Mouse (Mus musculus) thymus, adult 18-20 months (tissue): ENCODE data around the gene Xxylt1.

Experiments used
- DNase-seq, 2 experiments: peaks; one replicate each; pipeline ENCODE4 v3.0.0; 2022; ENCODE audit warnings: mixed read lengths in 2 of 2

Gene Xxylt1

DNA sequence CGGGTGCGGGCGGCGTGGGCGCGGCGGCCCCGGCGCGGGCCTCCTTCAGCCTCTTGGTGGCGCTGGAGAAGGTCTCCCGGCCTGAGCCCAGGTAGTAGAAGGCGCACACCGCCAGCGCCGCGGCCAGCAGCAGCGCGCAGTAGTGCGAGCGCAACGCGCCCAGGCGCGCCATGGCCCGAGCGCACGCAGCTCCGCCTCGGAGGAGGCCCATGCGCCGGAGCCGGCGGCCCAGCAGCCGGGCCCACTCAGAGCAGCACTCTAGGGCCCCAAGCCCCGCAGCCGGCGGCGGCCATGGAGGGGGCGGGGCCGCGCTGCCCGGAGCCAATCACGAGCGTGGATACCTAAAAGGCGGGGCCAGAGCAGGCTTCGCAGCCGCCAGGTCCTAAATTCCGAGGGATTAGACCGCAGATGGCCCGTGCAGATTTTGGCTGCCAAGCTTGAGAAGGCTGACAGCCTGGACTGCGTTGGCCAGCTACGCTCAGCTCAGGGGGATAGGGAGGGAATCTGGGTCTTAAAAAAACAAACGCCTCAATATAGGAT lies at the start of gene Xxylt1:
Gene Xxylt1, minus strand, starts transcription at position 308 of the 540 bp plus-strand sequence.
- peak; percentile 88 to 89 for DNase-seq

GRCm38 (mm10) chr16:31128116-31128515 lies 46.9 kb upstream of the Xxylt1 start:
- DNase-seq: no peak

DNA sequence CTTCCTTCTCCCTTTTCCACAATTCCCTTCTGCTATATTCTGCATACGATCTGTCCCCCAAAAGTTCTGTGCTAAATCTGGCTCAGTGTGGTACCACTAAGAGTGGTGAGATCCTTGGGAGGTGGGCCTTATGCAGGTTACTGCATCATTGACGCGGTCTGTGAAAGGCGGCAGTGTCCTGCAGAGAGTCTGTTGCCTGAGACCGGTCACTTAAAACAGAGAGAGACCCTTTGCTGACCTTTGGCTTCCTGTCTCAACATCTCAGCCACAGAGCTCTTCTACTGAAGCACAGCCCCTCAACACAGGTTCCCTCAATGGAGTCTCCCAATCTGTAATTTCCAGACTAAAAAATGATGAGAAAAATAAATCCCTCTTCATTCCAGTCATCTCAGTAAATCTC lies 43.8 kb upstream of the Xxylt1 start:
- DNase-seq: no peak

DNA sequence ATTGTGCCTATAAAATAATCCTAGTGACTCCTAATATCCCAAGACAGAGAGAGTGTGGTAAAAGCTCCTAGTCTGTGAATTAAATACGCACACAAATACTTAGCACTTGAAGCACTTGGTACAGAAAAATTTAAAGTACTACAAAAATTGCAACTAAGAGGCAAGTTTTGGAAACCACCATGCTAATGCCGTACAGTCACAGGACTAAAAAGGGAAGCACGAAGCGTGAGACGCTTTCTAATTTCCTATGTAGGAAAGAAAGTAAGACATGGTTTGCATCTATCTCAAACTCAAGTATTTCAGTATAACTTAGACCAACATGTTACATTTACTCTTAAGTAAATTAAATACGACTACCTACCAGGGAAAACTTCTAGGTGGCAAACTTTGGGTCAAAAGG lies 40.4 kb upstream of the Xxylt1 start:
- DNase-seq: no peak

- no peak for DNase-seq
Observed at GRCm38 (mm10) chr16:31113596-31113995, 32.4 kb upstream of the Xxylt1 start.

- DNase-seq: no peak
Observed at GRCm38 (mm10) chr16:31101352-31101751, 20.1 kb upstream of the Xxylt1 start.

GRCm38 (mm10) chr16:31099906-31100305 lies 18.7 kb upstream of the Xxylt1 start:
- DNase-seq: no peak

DNA sequence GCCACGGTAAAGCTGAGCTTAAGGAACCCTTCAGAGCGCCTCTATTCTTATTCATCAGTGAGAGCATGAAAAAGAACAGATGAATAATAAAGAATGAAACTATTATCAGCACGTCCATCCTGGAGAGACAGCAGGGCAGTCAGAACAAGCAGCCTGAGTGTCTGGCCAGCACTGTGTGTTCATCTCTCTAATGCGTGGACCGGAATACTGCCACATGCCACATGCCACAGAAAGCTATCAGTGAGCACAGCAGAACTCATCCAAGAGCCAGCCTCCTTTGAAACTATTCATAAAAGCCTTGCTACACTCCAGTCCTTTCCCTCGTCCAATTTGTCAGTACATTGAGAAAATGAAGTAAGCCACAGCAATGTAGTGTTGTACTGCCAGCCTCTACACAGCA lies 12.8 kb upstream of the Xxylt1 start:
- no peak for DNase-seq

- DNase-seq: no peak
Observed at GRCm38 (mm10) chr16:31093186-31093585, 12.0 kb upstream of the Xxylt1 start.

DNA sequence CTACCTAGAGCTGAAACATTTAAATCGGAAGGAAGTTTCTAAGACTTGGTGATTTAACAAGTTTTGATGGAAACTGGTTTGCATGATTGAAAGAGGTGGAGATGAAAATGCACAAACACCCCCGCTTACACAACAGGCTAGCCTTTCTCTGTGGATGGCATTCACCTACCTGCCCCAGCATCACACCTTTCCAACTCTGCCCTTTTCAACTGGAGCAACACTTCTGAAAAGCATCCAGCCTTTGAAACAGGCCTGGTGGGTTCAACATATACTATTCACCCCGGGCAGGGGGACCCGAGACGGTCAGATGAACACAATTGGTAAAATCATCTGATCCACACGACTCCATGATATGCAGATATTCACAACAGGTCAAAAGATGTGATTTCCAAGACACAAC lies 659 bp upstream of the Xxylt1 start:
- DNase-seq: no peak

- DNase-seq: peak in 1 of 2 experiments; percentile 25
Observed at GRCm38 (mm10) chr16:31080573-31081051, 620 bp downstream of the Xxylt1 start.

DNA sequence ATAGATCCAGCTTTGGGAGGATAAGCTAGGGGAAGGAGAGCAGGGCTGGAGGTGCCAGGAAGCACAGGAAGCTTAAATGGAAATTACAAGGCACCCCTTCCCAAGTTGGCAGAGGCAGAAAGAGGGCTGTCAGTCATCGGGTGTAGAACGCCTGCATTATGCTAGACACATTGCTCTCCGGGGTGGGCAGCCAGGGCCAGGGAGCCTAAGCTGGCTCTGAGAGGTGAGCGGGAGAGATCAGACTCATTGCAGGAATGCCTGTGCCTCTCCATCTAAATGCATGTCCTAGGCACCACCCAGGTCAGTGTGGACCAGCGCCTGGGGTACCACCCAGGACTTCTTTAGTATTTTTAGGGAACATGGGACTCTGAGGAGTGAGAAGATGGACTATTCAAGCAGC lies 3.8 kb downstream of the Xxylt1 start:
- DNase-seq: no peak

DNA sequence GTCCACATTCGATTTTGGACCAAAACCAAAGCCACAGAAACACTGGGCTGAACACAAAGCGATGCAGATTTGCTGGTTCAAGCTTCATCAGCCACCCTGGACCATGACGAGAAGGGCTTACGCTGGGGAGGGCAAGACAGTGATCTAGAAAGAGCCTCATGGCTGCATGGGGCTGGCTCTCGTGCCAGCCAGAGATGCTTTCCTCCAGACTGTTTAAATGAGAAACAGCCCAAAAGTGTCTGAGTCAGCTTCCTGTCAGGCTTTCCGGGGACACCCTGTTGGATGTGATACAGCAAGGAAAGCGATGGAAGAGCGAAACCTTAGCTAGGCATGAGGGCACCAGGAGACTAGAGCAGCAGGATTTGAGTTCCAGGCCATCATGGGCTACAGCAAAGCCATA lies 4.8 kb downstream of the Xxylt1 start:
- DNase-seq: no peak

DNA sequence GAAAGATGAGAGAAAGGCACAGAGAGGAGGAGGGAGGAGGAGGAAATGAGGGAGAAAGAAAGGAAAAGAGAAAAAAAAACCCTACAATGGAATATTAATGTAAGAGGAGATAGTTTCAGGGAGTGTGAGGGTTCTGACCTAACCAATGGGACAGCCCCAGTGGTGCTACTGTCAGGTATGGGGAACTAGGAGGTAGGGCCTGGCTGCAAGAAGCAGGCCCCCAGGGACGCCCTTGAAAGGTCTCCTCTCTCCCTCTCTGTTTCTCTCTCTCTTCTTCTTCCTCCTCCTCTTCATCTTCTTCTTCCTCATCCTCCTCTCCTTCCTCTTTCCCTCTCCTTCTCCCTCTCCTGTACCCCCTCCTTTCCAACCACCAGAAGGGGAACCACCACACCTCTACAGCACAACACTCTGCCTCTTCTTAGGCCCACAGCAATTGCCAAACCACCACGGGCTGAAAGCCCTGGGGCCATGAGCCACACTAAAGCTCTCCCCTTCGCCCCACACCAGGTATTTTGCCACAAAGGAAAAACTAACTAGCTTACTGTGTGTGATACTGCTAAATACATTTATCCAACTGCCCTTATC lies 6.8 kb downstream of the Xxylt1 start:
- no peak for DNase-seq

GRCm38 (mm10) chr16:31071731-31072130 lies 9.5 kb downstream of the Xxylt1 start:
- DNase-seq: no peak

DNA sequence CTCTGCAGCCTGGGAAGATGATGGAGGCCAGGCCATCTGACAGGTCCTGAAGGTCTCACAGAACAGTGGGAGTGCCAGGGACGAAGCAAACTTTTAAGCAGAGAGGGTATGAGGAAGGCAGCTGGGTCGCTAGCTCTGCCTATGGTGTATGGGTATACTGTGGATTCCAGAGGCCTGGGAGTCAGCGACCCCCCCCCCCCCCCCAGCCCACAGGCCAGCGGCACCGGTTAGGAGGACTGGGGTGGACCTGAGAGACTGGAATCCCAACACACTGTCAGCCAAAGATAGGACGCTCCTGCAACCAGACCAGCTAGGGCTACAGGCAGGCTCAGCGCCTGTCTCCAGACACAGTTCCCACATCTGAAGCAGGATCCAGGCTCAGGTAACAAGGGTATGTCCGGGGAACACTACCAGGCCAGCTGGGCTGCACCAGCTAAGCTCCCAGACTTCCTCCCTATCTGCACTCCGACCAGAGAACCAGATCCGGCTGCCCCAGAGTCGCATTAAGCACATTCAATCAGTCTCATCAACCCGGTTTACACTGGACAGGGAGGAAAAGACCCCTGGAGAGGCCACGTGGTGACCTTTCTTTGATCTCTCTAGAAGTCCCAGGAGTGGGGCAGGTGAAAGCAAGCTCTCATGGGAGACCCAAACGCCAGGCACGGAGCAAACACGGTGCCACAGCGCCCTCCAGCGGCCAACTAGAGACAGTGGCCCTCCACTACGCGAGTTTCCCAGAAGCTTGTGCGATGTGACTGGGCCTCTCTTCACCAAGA lies 10.7 kb downstream of the Xxylt1 start:
- DNase-seq: peak; percentile 55 to 59

GRCm38 (mm10) chr16:31069211-31070166 lies 11.7 kb downstream of the Xxylt1 start:
- DNase-seq: no peak

- DNase-seq: no peak
Observed at GRCm38 (mm10) chr16:31068280-31068679, 13.0 kb downstream of the Xxylt1 start.

GRCm38 (mm10) chr16:31066344-31067098 lies 14.7 kb downstream of the Xxylt1 start:
- DNase-seq: peak in 1 of 2 experiments; percentile 42

GRCm38 (mm10) chr16:31064782-31065181 lies 16.4 kb downstream of the Xxylt1 start:
- no peak for DNase-seq

GRCm38 (mm10) chr16:31062918-31063317 lies 18.3 kb downstream of the Xxylt1 start:
- DNase-seq: no peak

- no peak for DNase-seq
Observed at GRCm38 (mm10) chr16:31061246-31061880, 19.9 kb downstream of the Xxylt1 start.
